Mouse (Mus musculus) liver, adult 2 months (tissue): Measurements from ENCODE around the gene Hes6. TPM values are rescaled to one million over a fixed set of nuclear protein-coding genes. Genes with fewer than 3 reads are reported as not detected.
A peak's percentile ranks its signal among the peaks of the same experiment; 100 is the strongest.

Experiments used
- DNase-seq: peaks from one replicate; pipeline ENCODE4 v3.0.0-alpha.2; 2011; ENCODE audit warnings: low read depth, low spot score; ENCODE audit errors: extremely low read depth
- H3K27ac ChIP-seq: fragments of 200-500 bp; replicated peaks from 2 replicates; pipeline ENCODE4 v1.5.1; 2012; ENCODE audit warnings: low read depth, mild to moderate bottlenecking, control low read depth, inconsistent platforms, low read length; ENCODE audit not compliant: insufficient read depth
- H3K27me3 ChIP-seq: fragments of 200-500 bp; 2 replicates; pipeline ENCODE4 v1.6.1; 2012; ENCODE audit warnings: mild to moderate bottlenecking, moderate library complexity, low read length, inconsistent platforms; ENCODE audit not compliant: control insufficient read depth, insufficient read depth
- H3K36me3 ChIP-seq: fragments of 200-500 bp; 2 replicates; pipeline ENCODE4 v1.6.1; 2012; ENCODE audit warnings: low read length, inconsistent platforms; ENCODE audit not compliant: control insufficient read depth, insufficient read depth
- H3K4me1 ChIP-seq: fragments of 200-500 bp; 2 replicates; pipeline ENCODE4 v1.6.1; 2011; ENCODE audit warnings: low read length; ENCODE audit not compliant: control insufficient read depth, insufficient read depth
- H3K4me3 ChIP-seq: fragments of 200-500 bp; 2 replicates; pipeline ENCODE4 v1.5.1; 2011; ENCODE audit warnings: low read depth, mild to moderate bottlenecking, control low read depth, low read length, moderate library complexity; ENCODE audit not compliant: insufficient read depth
- H3K79me2 ChIP-seq: fragments of 200-500 bp; 2 replicates; pipeline ENCODE4 v1.6.1; 2012; ENCODE audit warnings: inconsistent platforms, mild to moderate bottlenecking, low read length, moderate library complexity; ENCODE audit not compliant: control insufficient read depth, insufficient read depth
- H3K9ac ChIP-seq: fragments of 200-500 bp; 2 replicates; pipeline ENCODE4 v1.6.1; 2012; ENCODE audit warnings: low read depth, mild to moderate bottlenecking, control low read depth, inconsistent platforms, low read length
- CTCF ChIP-seq: fragments of 200-500 bp; IDR thresholded peaks from 2 replicates; pipeline ENCODE4 v1.5.1; 2011; ENCODE audit warnings: low read depth, low read length, control low read depth
- POLR2A ChIP-seq: fragments of 200-500 bp; IDR thresholded peaks from 2 replicates; pipeline ENCODE4 v1.6.1; 2011; ENCODE audit warnings: low read length, control low read depth; ENCODE audit not compliant: insufficient read depth; ENCODE audit errors: extremely low read depth
- WGBS: fragments of 180-500 bp; shearing (Covaris S2); methylation state at CpG from one replicate; pipeline ENCODE4 v1.1.7; 2018; 5-methylcytosine and 5-hydroxymethylcytosine counted together
- polyA plus RNA-seq: library from polyadenylated mRNA; depleted of rRNA; stranded (reverse); fragments of >200 nt; gene quantifications from 2 replicates; pipeline ENCODE4 v1.2.3, GENCODE M21; 2012
- total RNA-seq: library from RNA; depleted of rRNA; stranded (reverse); fragments of >200 nt; gene quantifications from 2 replicates; pipeline ENCODE4 v1.2.3, GENCODE M21; 2014

Hes6 gene
- total and polyA plus RNA-seq, 2 experiments = 97.0 to 112 TPM

GRCm38 (mm10) chr1:91429212-91429611 is 15.4 kb upstream of the Hes6 start:
- no peaks in the 10 kb centered on the region for H3K4me1 ChIP-seq
- TF ChIP-seq CTCF (no peak), POLR2A (no peak)
- peaks cover 46% of the 10 kb centered on the region for H3K36me3 ChIP-seq
- 93% methylated on average over 10 of the region's 10 CpGs for WGBS
- DNase-seq = no peak
- no peaks in the 10 kb centered on the region for H3K27me3 ChIP-seq
- H3K79me2 ChIP-seq = no peaks in the 10 kb centered on the region
- H3K9ac ChIP-seq = no peak overlapping the region
- H3K27ac ChIP-seq = no peak overlapping the region
- no peak overlapping the region for H3K4me3 ChIP-seq

GRCm38 (mm10) chr1:91428614-91429013 is 14.8 kb upstream of the Hes6 start:
- Histone ChIP-seq H3K4me1 (no peaks in the 10 kb centered on the region), H3K9ac (no peak overlapping the region), H3K27ac (no peak overlapping the region), H3K27me3 (no peaks in the 10 kb centered on the region), H3K4me3 (no peak overlapping the region), H3K36me3 (peaks cover 42% of the 10 kb centered on the region), H3K79me2 (no peaks in the 10 kb centered on the region)
- TF ChIP-seq CTCF = peak; percentile 90
- no peak for TF ChIP-seq POLR2A
- 42% methylated on average over 4 of the region's 4 CpGs for WGBS
- peak; percentile 65 for DNase-seq

GRCm38 (mm10) chr1:91426397-91426796 is 12.6 kb upstream of the Hes6 start:
- TF ChIP-seq POLR2A = no peak
- TF ChIP-seq CTCF = no peak
- Histone ChIP-seq H3K79me2 (no peaks in the 10 kb centered on the region), H3K27ac (no peak overlapping the region), H3K4me1 (peaks cover 5% of the 10 kb centered on the region; the same call in 1 of the 2 replicates), H3K9ac (no peak overlapping the region), H3K4me3 (no peak overlapping the region), H3K36me3 (peaks cover 31% of the 10 kb centered on the region), H3K27me3 (no peaks in the 10 kb centered on the region)
- 80% methylated on average over 9 of the region's 9 CpGs for WGBS
- DNase-seq = no peak

GRCm38 (mm10) chr1:91420601-91421065 is 6.8 kb upstream of the Hes6 start:
- WGBS = 27% methylated on average over 8 of the region's 8 CpGs
- no peaks in the 10 kb centered on the region for H3K27me3 ChIP-seq
- no peak overlapping the region for H3K4me3 ChIP-seq
- peak overlapping the region; percentile 92 for H3K27ac ChIP-seq
- peaks cover 18% of the 10 kb centered on the region for H3K36me3 ChIP-seq
- TF ChIP-seq POLR2A (no peak), CTCF (no peak)
- peaks cover 22% of the 10 kb centered on the region for H3K4me1 ChIP-seq
- H3K79me2 ChIP-seq = no peaks in the 10 kb centered on the region
- H3K9ac ChIP-seq = 0 out of 2 replicates have a peak overlapping the region, but pooled peaks have one; percentile 2
- DNase-seq = peak; percentile 91

DNA sequence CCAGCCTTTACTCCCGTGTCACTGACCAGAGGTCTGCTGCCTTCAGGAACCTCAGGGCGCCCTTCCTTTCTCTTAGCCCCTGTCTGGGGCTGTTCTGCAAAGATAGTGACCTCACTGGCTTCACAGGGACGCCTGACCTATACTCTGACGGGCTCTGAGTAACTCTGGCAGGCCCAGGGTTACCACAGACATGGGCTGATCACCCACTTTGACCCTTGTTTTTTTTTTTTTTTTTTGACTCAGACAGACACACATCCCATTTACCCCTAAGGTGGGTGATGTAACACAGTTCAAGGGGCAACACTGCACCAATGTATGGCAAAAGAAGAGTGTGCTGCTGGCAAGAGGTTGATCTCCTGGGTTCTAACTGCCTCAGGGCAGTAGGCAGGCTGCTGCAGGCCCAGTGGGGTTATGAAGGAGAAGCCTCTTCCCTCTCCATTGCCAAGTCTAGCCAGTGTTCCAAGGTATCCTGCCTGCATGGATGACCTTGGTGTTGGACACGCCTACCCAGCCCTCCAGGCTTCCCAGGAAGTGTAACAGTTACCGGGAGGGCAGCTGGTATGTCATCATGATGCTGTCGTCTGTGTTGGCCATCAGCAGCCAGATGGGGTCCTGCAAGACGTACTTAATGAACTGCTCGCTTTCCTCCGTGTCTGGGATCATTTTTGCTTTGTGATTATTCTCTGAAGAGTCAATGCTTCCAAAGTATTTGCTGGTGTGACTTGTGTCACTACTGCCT is 6.2 kb upstream of the Hes6 start:
- H3K27me3 ChIP-seq = no peaks in the 10 kb centered on the region
- peaks cover 18% of the 10 kb centered on the region for H3K36me3 ChIP-seq
- no peak for DNase-seq
- H3K27ac ChIP-seq = peak overlapping the region; percentile 92
- TF ChIP-seq POLR2A = no peak
- no peak for TF ChIP-seq CTCF
- peaks cover 23% of the 10 kb centered on the region for H3K4me1 ChIP-seq
- H3K9ac ChIP-seq = peak overlapping the region; percentile 62
- H3K79me2 ChIP-seq = no peaks in the 10 kb centered on the region
- H3K4me3 ChIP-seq = no peak overlapping the region
- 32% methylated on average over 10 of the region's 10 CpGs for WGBS

DNA sequence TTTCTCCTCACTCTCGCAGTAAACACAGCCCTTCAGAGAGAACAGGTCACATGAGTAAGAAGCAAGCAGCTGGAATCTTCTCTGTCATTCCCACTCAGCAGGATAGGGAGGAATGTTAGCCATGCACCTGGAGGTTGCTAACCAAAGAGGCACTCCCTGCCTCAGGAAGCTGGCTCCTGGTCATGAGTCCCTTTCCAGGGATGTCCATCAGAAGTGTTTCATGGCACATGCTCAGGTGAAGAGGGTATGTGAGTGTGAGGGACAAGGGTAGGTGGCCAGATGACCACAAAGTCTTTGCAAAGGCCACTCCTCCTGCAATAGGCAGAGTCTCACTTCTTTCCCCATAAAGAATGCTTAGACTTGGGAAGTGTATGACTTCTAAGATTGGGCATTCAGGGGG is 4.2 kb upstream of the Hes6 start:
- WGBS = 83% methylated on average over 1 of the region's 1 CpGs
- no peak for DNase-seq
- Histone ChIP-seq H3K36me3 (peaks cover 11% of the 10 kb centered on the region), H3K9ac (no peak overlapping the region), H3K27me3 (no peaks in the 10 kb centered on the region), H3K79me2 (no peaks in the 10 kb centered on the region), H3K4me3 (no peak overlapping the region), H3K27ac (no peak overlapping the region), H3K4me1 (peaks cover 30% of the 10 kb centered on the region)
- no peak for TF ChIP-seq CTCF
- no peak for TF ChIP-seq POLR2A
